Mouse (Mus musculus) stomach, embryonic 16.5 days (tissue): ENCODE data around the gene Crx. TPM values are rescaled to one million over a fixed set of nuclear protein-coding genes. Genes with fewer than 3 reads are reported as not detected.
A peak's percentile ranks its signal among the peaks of the same experiment; 100 is the strongest.
"Not testable (repeated sequence)": the region's sequence is repeated elsewhere in the genome, so short reads cannot be mapped to it uniquely, and the experiment has no call there.

ENCODE experiments used
- ATAC-seq: fragments of 200-750 bp; cut with Nextera tagmentation; 2 replicates; pipeline ENCODE4 v1.8.0; 2017; ENCODE audit warnings: moderate number of reproducible peaks, moderate TSS enrichment; ENCODE audit not compliant: insufficient read depth, low FRiP score
- H3K27ac ChIP-seq: fragments of 300-500 bp; sonication (generic); 2 replicates; pipeline ENCODE4 v1.5.1; 2014; ENCODE audit warnings: low read length
- H3K27me3 ChIP-seq: fragments of 300-500 bp; sonication (generic); 2 replicates; pipeline ENCODE4 v1.6.1; 2014; ENCODE audit warnings: low read length, control low read depth, mixed read lengths; ENCODE audit not compliant: control insufficient read depth, insufficient read depth
- H3K36me3 ChIP-seq: fragments of 300-500 bp; sonication (generic); 2 replicates; pipeline ENCODE4 v1.6.1; 2014; ENCODE audit warnings: low read length; ENCODE audit not compliant: control insufficient read depth, insufficient read depth
- H3K4me1 ChIP-seq: fragments of 300-500 bp; sonication (generic); 2 replicates; pipeline ENCODE4 v1.6.1; 2014; ENCODE audit warnings: low read length, control low read depth, mixed read lengths; ENCODE audit not compliant: control insufficient read depth, insufficient read depth
- H3K4me2 ChIP-seq: fragments of 300-500 bp; sonication (generic); 2 replicates; pipeline ENCODE4 v1.6.1; 2014; ENCODE audit warnings: low read depth, low read length, mixed read lengths
- H3K4me3 ChIP-seq: fragments of 300-500 bp; sonication (generic); replicated peaks from 2 replicates; pipeline ENCODE4 v1.5.1; 2014; ENCODE audit warnings: mild to moderate bottlenecking, low read length
- H3K9ac ChIP-seq: fragments of 300-500 bp; sonication (generic); 2 replicates; pipeline ENCODE4 v1.6.1; 2014; ENCODE audit warnings: low read length
- H3K9me3 ChIP-seq: fragments of 300-500 bp; sonication (generic); replicated peaks from 2 replicates; pipeline ENCODE4 v1.6.1; 2016; ENCODE audit warnings: low read length, control low read depth; ENCODE audit not compliant: control insufficient read depth
- WGBS: fragments of 180-500 bp; shearing (Covaris S2); extraction: QIAGEN DNeasy Blood & Tissue Kit; methylation state at CpG from one replicate; pipeline ENCODE4 v1.1.7; 2014; 5-methylcytosine and 5-hydroxymethylcytosine counted together
- polyA plus RNA-seq: library from polyadenylated mRNA; unstranded; fragments of >200 nt; fragmentation: Nextera tagmentation; extraction: Ambion mirVana; gene quantifications from 2 replicates; pipeline ENCODE4 v1.2.1, GENCODE M21; 2015

Gene Crx
- polyA plus RNA-seq = not detected in 2 replicates

DNA sequence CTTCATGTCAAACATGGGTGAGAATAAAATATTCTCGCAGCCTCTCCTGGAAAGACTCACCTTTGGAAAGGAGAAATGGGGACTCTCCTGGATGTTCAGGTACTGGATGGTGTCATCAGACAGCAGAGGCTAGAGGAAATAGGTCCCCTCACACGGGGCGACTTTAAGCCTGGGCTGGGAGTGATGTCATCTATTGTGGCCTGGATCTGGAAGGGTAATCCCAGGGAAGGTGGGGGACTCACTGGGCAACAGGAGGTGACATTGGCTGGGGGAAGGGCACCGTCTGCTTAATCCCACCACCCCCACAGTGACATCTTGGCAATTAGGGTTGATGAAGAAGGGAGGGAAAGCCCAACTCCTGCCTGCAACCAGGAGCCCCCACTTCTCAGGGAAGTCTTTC is at the start of gene Crx:
TSS of gene Crx (minus strand) at position 213 of the 400 bp plus-strand sequence.
- Histone ChIP-seq H3K4me1 (no peaks in the 10 kb centered on the region), H3K36me3 (no peaks in the 10 kb centered on the region), H3K9ac (no peak within 1 kb of the TSS), H3K4me3 (no peak within 1 kb of the TSS), H3K9me3 (no peaks in the 10 kb centered on the region), H3K27me3 (no peaks in the 10 kb centered on the region), H3K27ac (no peak within 1 kb of the TSS), H3K4me2 (no peak within 1 kb of the TSS)
- 43% methylated on average over 4 of the region's 4 CpGs for WGBS
- ATAC-seq = no peak

- Histone ChIP-seq H3K4me3 (peak within 1 kb of the TSS; percentile 89), H3K36me3 (peaks cover 9% of the 10 kb centered on the region; the same call in 1 of the 2 replicates), H3K9me3 (no peaks in the 10 kb centered on the region), H3K9ac (peak within 1 kb of the TSS; percentile 87), H3K27me3 (no peaks in the 10 kb centered on the region), H3K4me1 (peaks cover 12% of the 10 kb centered on the region), H3K27ac (peak within 1 kb of the TSS; percentile 72), H3K4me2 (peak within 1 kb of the TSS; percentile 82)
- ATAC-seq = peak; percentile 95
- WGBS = 0% methylated on average over 33 of the region's 33 CpGs
Measured at GRCm38 (mm10) chr7:15922220-15922773, 42.5 kb upstream of the Crx start, which contains the start of gene Selenow. Selenow (minus strand) TSS chr7:15922402.

DNA sequence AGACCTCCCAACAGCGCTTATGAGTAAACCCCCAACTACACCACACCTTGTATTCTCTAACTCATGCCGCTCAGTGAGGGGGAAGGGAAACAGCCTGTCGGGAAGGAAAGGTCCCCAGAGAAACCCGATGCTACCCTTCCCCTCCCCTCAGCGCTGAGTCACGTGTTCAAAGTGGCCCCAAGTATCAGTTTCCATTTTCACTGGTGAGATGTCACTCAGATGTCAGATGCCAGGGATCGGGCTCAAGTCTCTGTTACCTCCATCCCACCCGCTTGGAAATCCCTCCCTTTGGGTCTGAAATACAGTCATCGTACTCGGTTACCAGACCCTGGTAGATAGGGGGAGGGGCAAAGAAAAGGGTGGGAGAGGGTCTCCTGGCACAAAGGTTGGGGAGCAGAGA is 42.0 kb upstream of the Crx start:
- Histone ChIP-seq H3K36me3 (peaks cover 14% of the 10 kb centered on the region; the same call in 1 of the 2 replicates), H3K27ac (peak overlapping the region; percentile 72), H3K27me3 (no peaks in the 10 kb centered on the region), H3K4me3 (peak overlapping the region; percentile 89), H3K9ac (peak overlapping the region; percentile 87), H3K4me2 (peak overlapping the region; percentile 82), H3K9me3 (no peaks in the 10 kb centered on the region), H3K4me1 (peaks cover 12% of the 10 kb centered on the region)
- WGBS = 0% methylated on average over 10 of the region's 10 CpGs
- peak; percentile 25 for ATAC-seq

- Histone ChIP-seq H3K36me3 (peaks cover 14% of the 10 kb centered on the region; the same call in 1 of the 2 replicates), H3K4me2 (peak overlapping the region; percentile 82), H3K9me3 (no peaks in the 10 kb centered on the region), H3K4me3 (peak overlapping the region; percentile 89), H3K9ac (peak overlapping the region; percentile 87), H3K27me3 (no peaks in the 10 kb centered on the region), H3K4me1 (peaks cover 12% of the 10 kb centered on the region), H3K27ac (no peak overlapping the region)
- ATAC-seq = no peak
- WGBS = 88% methylated on average over 6 of the region's 6 CpGs
Measured at GRCm38 (mm10) chr7:15920645-15921190, 41.0 kb upstream of the Crx start.

- ATAC-seq = no peak
- H3K4me1 ChIP-seq = peaks cover 12% of the 10 kb centered on the region
- no peak overlapping the region for H3K4me2 ChIP-seq
- WGBS = 94% methylated on average over 9 of the region's 9 CpGs
- no peak overlapping the region for H3K27ac ChIP-seq
- H3K27me3 ChIP-seq = no peaks in the 10 kb centered on the region
- H3K9ac ChIP-seq = no peak overlapping the region
- H3K9me3 ChIP-seq = no peaks in the 10 kb centered on the region
- H3K36me3 ChIP-seq = peaks cover 14% of the 10 kb centered on the region; the same call in 1 of the 2 replicates
- no peak overlapping the region for H3K4me3 ChIP-seq
Measured at GRCm38 (mm10) chr7:15919947-15920346, 40.2 kb upstream of the Crx start.

GRCm38 (mm10) chr7:15918371-15918770 is 38.6 kb upstream of the Crx start:
- Histone ChIP-seq H3K4me1 (peaks cover 12% of the 10 kb centered on the region), H3K9me3 (no peaks in the 10 kb centered on the region), H3K4me3 (no peak overlapping the region), H3K4me2 (no peak overlapping the region), H3K9ac (no peak overlapping the region), H3K36me3 (peaks cover 14% of the 10 kb centered on the region; the same call in 1 of the 2 replicates), H3K27ac (no peak overlapping the region), H3K27me3 (no peaks in the 10 kb centered on the region)
- ATAC-seq = no peak

GRCm38 (mm10) chr7:15916996-15917395 is 37.2 kb upstream of the Crx start:
- no peaks in the 10 kb centered on the region for H3K9me3 ChIP-seq
- peaks cover 12% of the 10 kb centered on the region for H3K4me1 ChIP-seq
- no peaks in the 10 kb centered on the region for H3K27me3 ChIP-seq
- no peak overlapping the region for H3K27ac ChIP-seq
- H3K4me3 ChIP-seq = no peak overlapping the region
- 74% methylated on average over 4 of the region's 4 CpGs for WGBS
- peaks cover 14% of the 10 kb centered on the region; the same call in 1 of the 2 replicates for H3K36me3 ChIP-seq
- no peak overlapping the region for H3K4me2 ChIP-seq
- ATAC-seq = no peak
- no peak overlapping the region for H3K9ac ChIP-seq

DNA sequence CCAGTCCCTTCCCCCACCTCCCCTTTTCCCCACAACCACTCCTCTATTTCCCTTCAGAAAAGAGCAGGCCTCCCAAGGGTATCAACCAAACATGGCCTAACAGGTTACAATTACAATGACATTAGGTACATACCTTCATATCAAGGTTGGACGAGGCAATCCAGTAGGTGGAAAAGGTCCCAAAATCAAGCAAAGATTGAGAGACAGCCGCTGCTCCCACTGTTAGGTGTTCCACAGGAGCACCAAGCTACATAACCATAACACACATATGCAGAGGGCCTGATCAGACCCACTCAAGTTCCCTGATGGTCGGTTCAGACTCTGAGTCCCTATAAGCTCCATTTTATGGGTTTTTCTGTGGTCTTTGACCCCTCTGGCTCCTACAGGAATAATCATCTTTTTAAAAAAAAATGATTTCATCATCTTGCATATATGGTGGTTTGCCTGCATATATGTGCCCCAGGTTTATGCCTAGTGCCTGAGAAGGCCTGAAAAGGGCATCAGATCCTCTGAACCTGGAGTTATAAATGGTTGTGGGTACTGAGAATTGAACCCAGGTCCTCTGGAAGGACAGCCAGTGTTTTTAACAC is 36.5 kb upstream of the Crx start:
- H3K4me1 ChIP-seq = peaks cover 10% of the 10 kb centered on the region
- H3K27me3 ChIP-seq = no peaks in the 10 kb centered on the region
- H3K36me3 ChIP-seq = peaks cover 14% of the 10 kb centered on the region; the same call in 1 of the 2 replicates
- no peak overlapping the region for H3K4me3 ChIP-seq
- no peak overlapping the region for H3K9ac ChIP-seq
- no peak for ATAC-seq
- no peak overlapping the region for H3K27ac ChIP-seq
- WGBS = 77% methylated on average over 3 of the region's 3 CpGs
- no peak overlapping the region for H3K4me2 ChIP-seq
- no peaks in the 10 kb centered on the region for H3K9me3 ChIP-seq

- H3K4me3 ChIP-seq, ATAC-seq, H3K9ac ChIP-seq, H3K9me3 ChIP-seq, H3K4me1 ChIP-seq, H3K27ac ChIP-seq, H3K4me2 ChIP-seq, H3K27me3 ChIP-seq: not testable (repeated sequence)
- H3K36me3 ChIP-seq = peaks cover 14% of the 10 kb centered on the region; the same call in 1 of the 2 replicates
- 83% methylated on average over 4 of the region's 4 CpGs for WGBS
Measured at GRCm38 (mm10) chr7:15915695-15916094, 35.9 kb upstream of the Crx start.
